Mouse (Mus musculus): ENCODE measurements at regions not wholly inside any gene's neighbourhood (a gene's known extent, or its start where the extent isn't known, plus 50 kb on each side); places are given as distances from the start of the nearest gene placed in this dataset.

- Histone ChIP-seq H3K27me3 (replicated peaks) (no peaks in the 10 kb centered on the region), H3K27ac (ENCODE audit: insufficient read depth, low read depth) (no peak overlapping the region), H3K4me2 (ENCODE audit: insufficient read depth, low read depth, poor library complexity, severe bottlenecking) (no peak overlapping the region), H3K4me1 (ENCODE audit: control insufficient read depth in 1 of 2, insufficient read depth in 2 of 2) (no peaks in the 10 kb centered on the region), H3K4me3 (replicated peaks in 1 of 3; ENCODE audit: low read depth in 2 of 3, low read length in 2 of 3, poor library complexity in 1 of 3) (no peak overlapping the region), H3K36me3 (replicated peaks in 1 of 2; ENCODE audit: control insufficient read depth in 1 of 2, insufficient read depth in 1 of 2, low read length in 1 of 2) (no peaks in the 10 kb centered on the region), H3K9ac (ENCODE audit: insufficient read depth, low read depth) (no peak overlapping the region), H3K79me2 (replicated peaks; ENCODE audit: control insufficient read depth, extremely low read depth, insufficient read depth, poor library complexity, severe bottlenecking) (0 out of 2 replicates have a peak, but pooled peaks cover 6% of the 10 kb centered on the region), H3K9me3 (replicated peaks; ENCODE audit: low read length) (no peaks in the 10 kb centered on the region)
- DNase-seq (ENCODE audit: extremely low read depth) = no peak
- dilution Hi-C loops (cut with MboI; ENCODE audit: extremely low pct_ligation_motif_present, extremely low pct_unique_long_range_greater_than_20kb, low sequenced_read_pairs) = no loop called here
- in situ Hi-C loops (cut with MboI; ENCODE audit: low pct_ligation_motif_present, low pct_unique_long_range_greater_than_20kb, low sequenced_read_pairs) = no loop called here
- TF ChIP-seq TCF12 (IDR thresholded peaks at IDR 0.05; ENCODE audit: low read depth, low read length) (no peak), ETS1 (conservative IDR thresholded peaks at IDR 0.05; ENCODE audit: low read depth, low read length) (no peak), HCFC1 (IDR thresholded peaks at IDR 0.05; ENCODE audit: low read depth, low read length) (no peak), MAFK (IDR thresholded peaks at IDR 0.05; ENCODE audit: insufficient replicate concordance, low read length) (no peak), JUND (conservative IDR thresholded peaks at IDR 0.05; ENCODE audit: low read depth, low read length) (no peak), MAX (IDR thresholded peaks at IDR 0.05; ENCODE audit: low read length) (no peak), ELF1 (IDR thresholded peaks at IDR 0.05; ENCODE audit: low read depth, low read length) (no peak), USF1 (IDR thresholded peaks at IDR 0.05; ENCODE audit: low read depth, low read length) (no peak), ZMIZ1 (IDR thresholded peaks at IDR 0.05; ENCODE audit: low read depth, low read length) (no peak), ZC3H11A (IDR thresholded peaks at IDR 0.05; ENCODE audit: low read depth, low read length) (no peak), MYC (IDR thresholded peaks at IDR 0.05; ENCODE audit: low read depth, low read length) (no peak), MAZ (IDR thresholded peaks at IDR 0.05; ENCODE audit: low read depth, low read length) (no peak)
Observed at GRCm38 (mm10) chr4:94397284-94397683, 159.1 kb upstream of the Gm10306 start.

GRCm38 (mm10) chr4:94406922-94407321 is 149.4 kb upstream of the Gm10306 start:
- Histone ChIP-seq H3K4me3 (replicated peaks in 1 of 3; ENCODE audit: low read depth in 2 of 3, low read length in 2 of 3, poor library complexity in 1 of 3) (no peak overlapping the region), H3K79me2 (replicated peaks; ENCODE audit: control insufficient read depth, extremely low read depth, insufficient read depth, poor library complexity, severe bottlenecking) (peaks cover 15% of the 10 kb centered on the region), H3K4me2 (ENCODE audit: insufficient read depth, low read depth, poor library complexity, severe bottlenecking) (no peak overlapping the region), H3K9me3 (replicated peaks; ENCODE audit: low read length) (no peaks in the 10 kb centered on the region), H3K36me3 (replicated peaks in 1 of 2; ENCODE audit: control insufficient read depth in 1 of 2, insufficient read depth in 1 of 2, low read length in 1 of 2) (peaks cover 0 to 6% of the 10 kb centered on the region in 2 experiments), H3K27me3 (replicated peaks) (no peaks in the 10 kb centered on the region), H3K27ac (ENCODE audit: insufficient read depth, low read depth) (no peak overlapping the region), H3K4me1 (ENCODE audit: control insufficient read depth in 1 of 2, insufficient read depth in 2 of 2) (no peaks in the 10 kb centered on the region), H3K9ac (ENCODE audit: insufficient read depth, low read depth) (no peak overlapping the region)
- dilution Hi-C loops (cut with MboI; ENCODE audit: extremely low pct_ligation_motif_present, extremely low pct_unique_long_range_greater_than_20kb, low sequenced_read_pairs) = no loop called here
- in situ Hi-C loops (cut with MboI; ENCODE audit: low pct_ligation_motif_present, low pct_unique_long_range_greater_than_20kb, low sequenced_read_pairs) = no loop called here
- TF ChIP-seq ZKSCAN1 (IDR thresholded peaks at IDR 0.05; ENCODE audit: borderline replicate concordance, low read depth, low read length) (no peak), USF2 (conservative IDR thresholded peaks at IDR 0.05; ENCODE audit: low read depth, low read length) (no peak), TBP (conservative IDR thresholded peaks at IDR 0.05; ENCODE audit: low read depth, low read length) (no peak), PAX5 (IDR thresholded peaks at IDR 0.05; ENCODE audit: low read length) (no peak), ZMIZ1 (IDR thresholded peaks at IDR 0.05; ENCODE audit: low read depth, low read length) (no peak), E2F4 (IDR thresholded peaks at IDR 0.05; ENCODE audit: insufficient replicate concordance, low read depth, low read length) (no peak), RCOR1 (conservative IDR thresholded peaks at IDR 0.05; ENCODE audit: low read depth, low read length) (no peak), RAD21 (IDR thresholded peaks at IDR 0.05; ENCODE audit: low read depth, low read length) (no peak), CHD2 (IDR thresholded peaks at IDR 0.05; ENCODE audit: low read length) (no peak), MAFK (IDR thresholded peaks at IDR 0.05; ENCODE audit: insufficient replicate concordance, low read length) (no peak), TCF12 (IDR thresholded peaks at IDR 0.05; ENCODE audit: low read depth, low read length) (no peak)
- DNase-seq (ENCODE audit: extremely low read depth) = no peak
